Mouse (Mus musculus): ENCODE measurements at regions not wholly inside any gene's neighbourhood (a gene's known extent, or its start where the extent isn't known, plus 50 kb on each side); places are given as distances from the start of the nearest gene placed in this dataset.
A peak's percentile ranks its signal among the peaks of the same experiment; 100 is the strongest.

GRCm38 (mm10) chr9:94589672-94590071, 51.8 kb upstream of the 1190002N15Rik start:
- DNase-seq, result peak; percentile 28

- no peak for DNase-seq
Measured at GRCm38 (mm10) chr9:94604993-94605392, 64.7 kb upstream of the Slc9a9 start.

- DNase-seq, result no peak
Measured at GRCm38 (mm10) chr9:94606422-94606821, 63.3 kb upstream of the Slc9a9 start.

GRCm38 (mm10) chr9:94607011-94607749, 62.5 kb upstream of the Slc9a9 start:
- no peak for DNase-seq

GRCm38 (mm10) chr9:94607750-94608106, 62.0 kb upstream of the Slc9a9 start:
- no peak for DNase-seq

GRCm38 (mm10) chr9:94610101-94610500, 59.6 kb upstream of the Slc9a9 start:
- DNase-seq, result no peak

- DNase-seq, result no peak
Measured at GRCm38 (mm10) chr9:94610600-94611337, 58.9 kb upstream of the Slc9a9 start.

GRCm38 (mm10) chr9:94613891-94614671, 55.6 kb upstream of the Slc9a9 start:
- peak; percentile 80 for DNase-seq

GRCm38 (mm10) chr9:94615205-94615604, 54.5 kb upstream of the Slc9a9 start:
- no peak for DNase-seq

- no peak for DNase-seq
Measured at GRCm38 (mm10) chr9:94618079-94618786, 51.5 kb upstream of the Slc9a9 start.

All from lung, postnatal 36 days (tissue).